Mouse (Mus musculus) kidney, postnatal 10 days (tissue): ENCODE data around the gene Tspear.
A peak's percentile ranks its signal among the peaks of the same experiment; 100 is the strongest.
"Not testable (repeated sequence)": the region's sequence is repeated elsewhere in the genome, so short reads cannot be mapped to it uniquely, and the experiment has no call there.

Experiments used
- DNase-seq: peaks from one replicate; pipeline ENCODE4 v3.0.0; 2021; ENCODE audit warnings: mixed read lengths

The Tspear gene

GRCm38 (mm10) chr10:77713734-77714133 lies 27.4 kb downstream of the Tspear start:
- no peak for DNase-seq

DNA sequence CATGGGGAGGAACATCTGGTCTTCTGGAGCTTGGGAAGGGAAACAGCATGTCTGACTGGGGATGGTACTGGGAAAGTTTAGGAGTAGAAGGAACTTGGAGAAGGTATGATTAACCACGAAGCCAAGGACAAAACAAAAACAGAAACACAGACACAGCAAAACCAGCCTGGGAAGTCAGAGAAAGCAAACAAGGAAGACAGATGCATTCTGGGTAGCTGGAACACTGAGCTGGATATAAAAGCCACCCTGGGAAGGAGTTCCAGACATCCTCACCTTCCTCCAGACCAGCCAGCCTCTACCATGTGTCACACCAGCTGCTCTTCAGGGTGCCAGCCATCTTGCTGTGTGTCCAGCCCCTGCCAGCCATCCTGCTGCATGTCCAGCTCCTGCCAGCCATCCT lies 29.1 kb downstream of the Tspear start, which contains the start of gene Gm10142:
TSS of gene Gm10142 (plus strand) at position 301 of the 400 bp plus-strand sequence.
- no peak for DNase-seq

GRCm38 (mm10) chr10:77720299-77720698 lies 33.9 kb downstream of the Tspear start, which contains the start of gene Krtap12-1:
Gene Krtap12-1, plus strand, starts transcription at chr10:77720599.
- not testable (repeated sequence) for DNase-seq

DNA sequence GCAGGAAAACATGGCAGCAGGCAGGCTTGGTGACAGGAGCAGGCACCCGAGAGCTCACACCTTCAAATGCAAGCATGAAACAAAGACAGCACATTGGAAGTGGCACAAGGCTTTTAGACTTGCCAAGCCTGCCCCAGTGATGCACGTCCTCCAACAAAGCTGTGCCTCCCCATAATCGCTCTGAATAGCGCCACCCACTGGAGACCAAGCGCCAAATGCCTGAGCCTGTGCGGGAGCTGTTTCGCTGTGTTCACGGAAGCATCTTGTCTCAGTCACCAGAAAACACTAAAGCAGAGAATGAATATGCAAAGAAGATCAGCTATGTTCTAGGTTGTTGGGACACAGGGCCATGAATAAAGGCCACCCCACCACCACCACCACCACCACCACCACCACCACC lies 38.5 kb downstream of the Tspear start:
- DNase-seq: no peak

- DNase-seq: no peak
Measured at GRCm38 (mm10) chr10:77726186-77726585, 39.8 kb downstream of the Tspear start, which contains the start of gene Gm10100. Gene Gm10100, plus strand, starts transcription at chr10:77726486.

- no peak for DNase-seq
Measured at GRCm38 (mm10) chr10:77728280-77728679, 41.9 kb downstream of the Tspear start.

DNA sequence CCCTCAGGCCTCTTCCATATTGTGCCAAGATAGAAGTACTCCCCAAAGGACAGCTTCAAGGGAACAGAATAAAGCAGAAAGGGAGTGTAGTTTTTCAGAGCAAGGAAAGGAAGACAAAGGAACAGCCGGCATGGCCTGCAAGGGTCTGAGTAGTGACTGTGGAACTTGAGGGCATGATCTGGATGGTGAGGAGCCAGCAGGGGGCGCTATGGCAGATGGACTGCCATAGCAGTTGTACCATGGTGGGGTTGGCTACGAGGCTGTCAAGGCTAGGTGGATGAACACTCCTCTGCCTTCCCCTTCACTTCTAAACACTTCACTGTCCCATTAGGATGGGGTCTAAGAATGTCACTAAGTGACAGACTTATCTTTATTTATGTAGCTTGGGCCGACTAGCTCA lies 42.9 kb downstream of the Tspear start:
- DNase-seq: peak; percentile 26

DNA sequence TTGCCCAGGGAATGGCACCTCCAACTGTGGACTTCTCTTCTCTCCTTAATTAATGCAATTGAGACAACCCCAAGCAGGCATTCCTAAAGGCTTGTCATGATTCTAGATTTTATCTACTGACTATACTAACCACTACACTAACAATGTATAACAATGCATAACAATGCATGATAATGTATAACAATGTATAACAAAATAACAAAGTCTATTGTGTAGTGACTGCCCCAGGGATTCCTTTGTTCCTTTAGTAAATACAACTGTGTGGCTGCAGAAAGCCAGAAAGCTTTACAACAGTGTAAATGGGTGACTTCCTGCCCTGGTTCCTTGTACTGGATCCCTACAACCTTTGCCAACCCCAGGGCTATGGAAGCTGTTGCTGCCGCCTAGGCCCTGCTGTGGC lies 49.6 kb downstream of the Tspear start:
- DNase-seq: no peak

DNA sequence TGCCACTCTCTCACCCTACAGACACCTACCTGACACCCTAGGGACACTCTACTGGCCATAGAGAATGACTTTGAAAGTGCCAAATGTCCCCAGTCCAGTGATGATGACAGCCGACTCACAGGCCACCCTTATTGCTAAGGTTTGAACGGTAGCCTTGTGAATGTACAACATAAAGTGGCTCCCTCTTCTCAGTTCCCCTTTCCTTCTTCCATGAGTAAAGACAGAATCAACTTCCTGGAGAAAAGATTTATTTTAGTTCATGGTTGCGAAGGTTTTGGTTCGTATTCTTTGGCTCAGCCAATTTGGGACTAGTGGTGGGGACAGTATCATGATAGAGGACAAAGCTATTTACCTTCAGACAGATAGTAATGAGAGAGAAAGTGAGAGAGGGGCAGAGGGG lies 52.6 kb downstream of the Tspear start:
- no peak for DNase-seq

GRCm38 (mm10) chr10:77741924-77742688 lies 55.7 kb downstream of the Tspear start, which contains the start of gene Gm18596:
Gene Gm18596, minus strand, starts transcription at chr10:77742638.
- not testable (repeated sequence) for DNase-seq

DNA sequence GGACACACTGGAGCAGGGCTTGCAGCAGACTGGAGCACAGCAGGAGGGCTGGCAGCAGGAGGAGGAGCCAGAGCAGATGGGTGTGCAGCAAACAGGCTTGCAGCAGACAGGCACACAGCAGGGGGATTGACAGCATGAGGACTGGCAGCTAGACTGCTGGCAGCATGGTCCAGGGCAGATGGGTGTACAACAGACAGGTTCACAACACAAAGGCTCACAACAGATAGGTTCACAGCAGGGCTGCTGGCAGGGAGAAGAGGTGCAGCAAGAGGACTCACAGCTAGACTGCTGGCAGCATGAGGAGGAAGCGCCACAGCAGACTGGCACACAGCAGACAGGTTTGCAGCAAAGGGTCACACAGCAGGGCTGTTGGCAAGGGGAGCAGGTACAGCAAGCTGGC lies 64.3 kb downstream of the Tspear start:
- not testable (repeated sequence) for DNase-seq

DNA sequence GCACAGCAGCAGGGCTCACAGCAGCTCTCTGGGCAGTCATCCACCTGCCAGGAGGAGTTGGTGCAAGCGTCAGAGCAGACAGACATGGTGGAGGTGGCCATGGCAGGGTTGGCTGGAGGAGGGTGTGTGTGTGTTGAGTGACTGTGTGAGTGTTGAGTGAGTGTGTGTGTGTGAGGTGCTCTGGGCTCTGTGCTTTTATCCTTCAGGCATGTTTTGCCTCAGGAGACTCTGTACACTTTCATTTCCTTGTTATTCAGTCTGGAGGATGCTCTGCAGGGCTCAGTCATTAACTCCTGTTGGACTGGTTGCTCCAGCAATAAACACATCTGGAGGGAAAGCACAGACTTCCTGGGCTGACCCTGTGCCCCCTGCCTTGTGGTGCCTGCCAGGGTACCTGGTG lies 64.9 kb downstream of the Tspear start, which contains the start of gene Gm9736:
TSS of gene Gm9736 (minus strand) at position 101 of the 400 bp plus-strand sequence.
- not testable (repeated sequence) for DNase-seq

- not testable (repeated sequence) for DNase-seq
Measured at GRCm38 (mm10) chr10:77752312-77752711, 65.9 kb downstream of the Tspear start.

DNA sequence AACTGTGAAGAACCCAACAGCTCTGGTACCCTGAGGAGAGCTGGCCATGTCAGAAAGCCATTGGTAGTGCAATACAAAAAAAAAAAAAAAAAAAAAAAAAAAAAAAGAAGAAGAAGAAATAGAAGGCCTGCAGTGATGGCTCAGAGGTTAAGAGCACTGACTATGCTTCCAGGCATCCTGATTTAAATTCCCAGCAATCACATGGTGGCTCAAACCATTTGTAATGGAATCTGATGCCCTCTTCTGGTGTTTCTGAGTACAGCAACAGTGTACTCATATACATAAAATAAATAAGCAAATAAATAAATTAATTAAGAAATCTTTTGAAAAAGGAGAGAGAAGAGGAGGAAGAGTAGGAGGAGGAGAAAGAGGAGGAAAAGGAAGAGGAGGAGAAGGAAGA lies 67.1 kb downstream of the Tspear start:
- no peak for DNase-seq

GRCm38 (mm10) chr10:77759582-77759981 lies 73.2 kb downstream of the Tspear start, which contains the start of gene Gm3233:
Gene Gm3233, minus strand, starts transcription at chr10:77759682.
- DNase-seq: not testable (repeated sequence)

- no peak for DNase-seq
Measured at GRCm38 (mm10) chr10:77769727-77770126, 83.4 kb downstream of the Tspear start.

GRCm38 (mm10) chr10:77771225-77771624 lies 84.9 kb downstream of the Tspear start, which contains the start of gene Gm3238:
Gene Gm3238, minus strand, starts transcription at chr10:77771325.
- not testable (repeated sequence) for DNase-seq

DNA sequence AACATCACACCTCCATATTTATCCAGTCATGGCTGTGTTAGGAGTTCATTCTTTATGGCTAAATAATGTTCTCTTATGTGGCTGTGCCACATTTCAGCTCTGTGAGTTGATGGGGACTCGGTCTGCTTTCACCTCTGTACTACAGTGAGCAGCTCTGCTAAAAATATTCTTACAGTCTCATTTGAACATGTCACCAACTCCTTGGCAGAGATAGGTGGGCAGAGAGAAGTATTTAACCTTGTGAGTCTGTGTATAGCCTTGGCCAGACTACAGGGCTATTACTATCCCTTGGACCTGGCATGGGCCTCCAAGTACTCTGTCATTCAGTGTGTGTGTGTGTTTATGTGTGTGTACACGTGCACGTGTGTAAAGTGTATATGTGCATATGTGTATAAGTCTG lies 85.8 kb downstream of the Tspear start:
- DNase-seq: not testable (repeated sequence)

GRCm38 (mm10) chr10:77776844-77777243 lies 90.5 kb downstream of the Tspear start, which contains the start of gene Gm7138:
Gene Gm7138, minus strand, starts transcription at chr10:77776944.
- DNase-seq: not testable (repeated sequence)

DNA sequence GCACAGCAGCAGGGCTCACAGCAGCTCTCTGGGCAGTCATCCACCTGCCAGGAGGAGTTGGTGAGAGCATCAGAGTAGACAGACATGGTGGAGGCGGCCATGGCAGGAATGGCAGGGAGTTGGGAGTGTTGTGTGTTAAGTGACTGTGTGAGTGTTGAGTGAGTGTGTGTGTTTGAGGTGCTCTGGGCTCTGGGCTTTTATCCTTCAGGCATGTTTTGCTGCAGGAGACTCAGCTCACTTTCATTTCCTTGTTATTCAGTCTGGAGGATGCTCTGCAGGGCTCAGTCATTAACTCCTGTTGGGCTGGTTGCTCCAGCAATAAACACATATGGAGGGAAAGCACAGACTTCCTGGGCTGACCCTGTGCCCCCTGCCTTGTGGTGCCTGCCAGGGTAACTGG lies 96.1 kb downstream of the Tspear start, which contains the start of gene Gm3250:
TSS of gene Gm3250 (minus strand) at position 101 of the 400 bp plus-strand sequence.
- DNase-seq: not testable (repeated sequence)

DNA sequence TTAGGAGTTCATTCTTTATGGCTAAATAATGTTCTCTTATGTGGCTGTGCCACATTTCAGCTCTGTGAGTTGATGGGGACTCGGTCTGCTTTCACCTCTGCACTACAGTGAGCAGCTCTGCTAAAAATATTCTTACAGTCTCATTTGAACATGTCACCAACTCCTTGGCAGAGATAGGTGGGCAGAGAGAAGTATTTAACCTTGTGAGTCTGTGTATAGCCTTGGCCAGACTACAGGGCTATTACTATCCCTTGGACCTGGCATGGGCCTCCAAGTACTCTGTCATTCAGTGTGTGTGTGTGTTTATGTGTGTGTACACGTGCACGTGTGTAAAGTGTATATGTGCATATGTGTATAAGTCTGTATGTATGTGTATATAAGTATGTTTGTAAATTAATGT lies 97.0 kb downstream of the Tspear start:
- DNase-seq: not testable (repeated sequence)

GRCm38 (mm10) chr10:77787876-77788275 lies 101.5 kb downstream of the Tspear start, which contains the start of gene Gm7137:
Gene Gm7137, minus strand, starts transcription at chr10:77788200.
- not testable (repeated sequence) for DNase-seq

- DNase-seq: no peak
Measured at GRCm38 (mm10) chr10:77788621-77789020, 102.3 kb downstream of the Tspear start.

- no peak for DNase-seq
Measured at GRCm38 (mm10) chr10:77794976-77795375, 108.6 kb downstream of the Tspear start, which contains the start of gene Gm9639. Gene Gm9639, minus strand, starts transcription at chr10:77795076.
